Mouse (Mus musculus): ENCODE results near the gene Col2a1.

Gene Col2a1

GRCm38 (mm10) chr15:98003822-98004739, at the start of gene Col2a1:
Col2a1 (minus strand) TSS chr15:98004695.
- ATAC-seq (ENCODE audit: insufficient number of reproducible peaks, low FRiP score, low TSS enrichment), result peak; percentile 26; the same call in 1 of the 2 replicates

DNA sequence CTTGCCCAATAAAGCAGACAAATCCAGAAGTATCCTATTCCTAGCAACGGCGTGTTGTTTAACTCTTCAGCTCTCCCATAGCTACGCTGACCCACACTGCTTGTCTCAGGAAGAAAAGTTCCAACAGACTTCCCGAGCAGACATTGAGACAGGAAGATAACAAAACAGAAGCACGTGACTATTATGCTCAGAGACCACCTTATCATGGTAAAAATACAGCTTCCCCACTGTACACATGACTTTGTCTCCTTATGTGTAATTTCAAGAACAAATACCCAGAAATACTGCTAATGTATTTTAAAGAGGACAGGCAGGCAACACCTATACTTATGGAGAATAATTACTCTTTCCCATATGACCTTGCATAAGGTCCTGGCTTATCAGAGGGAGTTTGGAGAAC, 47.2 kb upstream of the Col2a1 start:
- no peak for ATAC-seq (ENCODE audit: insufficient number of reproducible peaks, low FRiP score, low TSS enrichment)

DNA sequence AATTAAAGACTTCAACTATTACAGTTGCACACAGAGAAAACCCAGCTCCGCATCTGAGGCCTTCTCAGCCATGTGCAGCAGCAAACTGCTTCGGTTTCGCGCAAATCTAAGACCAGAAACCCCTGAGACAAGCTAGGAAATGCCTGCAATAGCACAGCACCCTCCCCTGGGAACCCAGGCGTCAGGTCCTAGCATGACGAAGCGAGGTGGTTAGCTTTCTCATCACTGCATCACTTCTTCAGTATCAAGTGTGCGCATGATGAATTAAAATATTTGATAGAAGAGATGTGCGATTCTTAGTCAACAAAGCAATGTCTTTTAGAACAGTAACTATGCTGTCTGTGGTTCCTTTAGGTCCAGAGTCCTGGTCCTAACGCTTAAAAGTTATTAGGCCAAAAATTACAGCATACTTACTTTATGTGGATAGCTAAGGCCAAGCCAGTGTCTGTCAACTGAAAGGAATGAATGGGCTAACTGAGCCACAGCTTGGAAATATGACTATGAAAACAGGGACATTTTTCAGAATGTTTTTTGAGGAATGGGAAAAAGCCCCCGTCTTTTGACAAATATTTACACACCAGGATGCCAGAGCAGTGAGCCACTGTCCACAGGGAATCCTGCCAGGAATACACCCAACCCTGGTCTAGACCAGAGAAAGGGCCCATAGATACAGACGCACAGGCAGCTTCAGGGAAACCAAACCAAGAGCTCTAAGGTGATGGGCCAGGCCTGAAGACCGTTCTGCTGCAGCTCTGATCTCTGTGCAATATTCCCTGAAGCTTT, 44.6 kb upstream of the Col2a1 start:
- no peak for ATAC-seq (ENCODE audit: insufficient number of reproducible peaks, low FRiP score, low TSS enrichment)

DNA sequence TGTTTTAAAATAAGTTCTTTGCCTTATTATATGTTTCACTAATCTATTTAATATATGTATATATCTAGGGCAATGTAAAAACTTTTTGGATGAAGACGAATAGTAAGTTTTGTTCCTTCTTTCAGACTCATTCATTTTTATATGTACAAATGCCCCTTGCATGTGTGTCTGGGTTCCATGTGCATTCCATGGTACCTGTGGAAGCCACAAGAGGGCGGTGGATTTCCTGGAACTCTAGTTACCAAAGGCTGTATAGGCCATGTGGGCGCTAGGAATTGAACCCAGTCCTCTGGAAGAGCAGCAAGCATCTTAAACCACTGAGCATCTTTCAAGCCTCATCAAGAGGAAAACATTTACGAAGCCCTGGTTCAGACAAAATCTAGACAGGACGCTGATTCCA, 39.9 kb upstream of the Col2a1 start:
- no peak for ATAC-seq (ENCODE audit: insufficient number of reproducible peaks, low FRiP score, low TSS enrichment)

GRCm38 (mm10) chr15:98043967-98044366, 39.5 kb upstream of the Col2a1 start:
- ATAC-seq (ENCODE audit: insufficient number of reproducible peaks, low FRiP score, low TSS enrichment), result no peak

- no peak for ATAC-seq (ENCODE audit: insufficient number of reproducible peaks, low FRiP score, low TSS enrichment)
Measured at GRCm38 (mm10) chr15:98042508-98042907, 38.0 kb upstream of the Col2a1 start.

GRCm38 (mm10) chr15:98039682-98040081, 35.2 kb upstream of the Col2a1 start:
- no peak for ATAC-seq (ENCODE audit: insufficient number of reproducible peaks, low FRiP score, low TSS enrichment)

DNA sequence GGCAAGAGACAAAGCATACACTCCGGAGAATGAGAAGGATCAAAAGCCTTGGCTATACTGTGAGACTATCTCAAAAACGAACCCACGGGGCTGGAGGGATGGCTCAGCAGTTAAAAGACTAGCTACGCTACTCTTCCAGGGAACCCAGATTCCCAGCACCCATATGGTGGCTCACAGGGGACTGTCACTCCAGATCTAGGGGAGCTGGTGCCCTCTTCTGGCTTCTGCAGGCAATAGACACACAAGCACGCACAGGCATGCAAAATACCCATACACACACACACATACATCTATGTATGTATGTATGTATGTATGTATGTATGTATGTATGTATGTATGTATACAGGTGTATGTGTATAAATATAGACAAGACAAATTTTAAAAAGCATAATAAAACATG, 32.1 kb upstream of the Col2a1 start:
- ATAC-seq (ENCODE audit: insufficient number of reproducible peaks, low FRiP score, low TSS enrichment), result no peak

GRCm38 (mm10) chr15:98035076-98035755, 30.7 kb upstream of the Col2a1 start:
- ATAC-seq (ENCODE audit: insufficient number of reproducible peaks, low FRiP score, low TSS enrichment), result no peak

- no peak for ATAC-seq (ENCODE audit: insufficient number of reproducible peaks, low FRiP score, low TSS enrichment)
Measured at GRCm38 (mm10) chr15:98033233-98033748, 28.8 kb upstream of the Col2a1 start.

- ATAC-seq (ENCODE audit: insufficient number of reproducible peaks, low FRiP score, low TSS enrichment), result no peak
Measured at GRCm38 (mm10) chr15:98029798-98030197, 25.3 kb upstream of the Col2a1 start.

GRCm38 (mm10) chr15:98026967-98027904, 22.7 kb upstream of the Col2a1 start:
- ATAC-seq (ENCODE audit: insufficient number of reproducible peaks, low FRiP score, low TSS enrichment), result no peak

DNA sequence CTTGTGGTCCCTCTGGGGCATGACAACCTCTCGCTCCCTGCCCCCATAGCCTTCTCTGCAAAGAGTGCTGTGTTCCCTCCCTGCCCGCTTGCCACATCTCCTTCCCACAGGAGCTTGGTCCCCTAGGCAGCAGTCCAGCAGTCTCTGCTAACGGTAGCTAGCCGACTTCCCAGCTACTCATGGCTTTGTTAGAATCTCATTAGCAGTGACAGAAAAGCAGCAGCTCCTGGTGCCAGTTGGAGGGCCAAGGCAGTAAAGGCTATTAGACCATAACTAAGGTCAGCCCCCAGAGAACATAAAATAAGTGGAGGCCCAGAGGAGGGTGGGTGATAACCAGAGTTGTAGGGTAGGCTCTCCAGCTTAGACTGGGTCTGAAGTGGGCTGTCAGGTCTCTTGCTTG, 21.1 kb upstream of the Col2a1 start:
- ATAC-seq (ENCODE audit: insufficient number of reproducible peaks, low FRiP score, low TSS enrichment), result no peak

GRCm38 (mm10) chr15:98023137-98023536, 18.6 kb upstream of the Col2a1 start:
- ATAC-seq (ENCODE audit: insufficient number of reproducible peaks, low FRiP score, low TSS enrichment), result no peak

DNA sequence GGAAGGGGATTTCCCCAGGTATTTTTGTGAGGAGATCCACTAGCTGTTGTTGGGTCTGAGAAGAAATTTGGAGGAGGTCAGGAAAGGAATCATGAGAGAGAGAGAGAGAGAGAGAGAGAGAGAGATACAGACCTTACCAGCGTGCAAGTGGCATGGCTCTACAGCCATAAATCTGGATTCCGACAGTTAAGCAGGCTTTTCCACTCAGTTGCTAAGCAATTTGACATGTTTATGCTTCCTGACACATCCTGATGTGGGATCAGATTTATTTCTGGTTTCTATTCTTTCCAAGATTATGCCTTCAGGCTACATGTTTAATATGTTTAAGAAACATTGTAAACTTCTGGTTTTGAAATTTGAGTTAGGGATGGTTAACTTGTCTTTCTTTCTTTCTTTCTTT, 17.4 kb upstream of the Col2a1 start:
- ATAC-seq (ENCODE audit: insufficient number of reproducible peaks, low FRiP score, low TSS enrichment), result no peak

DNA sequence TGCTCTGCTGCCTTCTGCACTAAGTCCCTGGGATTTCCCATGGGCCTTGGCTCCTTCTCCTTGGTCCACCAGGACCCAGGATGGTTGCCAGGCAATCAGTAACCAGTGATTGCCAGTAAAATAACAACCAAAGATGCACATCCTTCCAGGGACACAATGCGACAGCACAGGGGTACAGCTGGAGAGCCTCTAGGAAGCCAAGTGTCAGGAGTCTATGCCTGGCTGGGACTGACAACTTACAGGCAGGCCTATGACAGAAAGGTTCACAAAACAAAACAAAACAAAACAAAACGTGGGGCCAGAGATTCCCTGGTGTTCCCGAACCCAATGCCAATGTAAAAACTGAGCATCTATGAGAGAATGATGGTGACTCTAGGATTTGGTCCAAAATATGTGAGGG, 14.6 kb upstream of the Col2a1 start:
- ATAC-seq (ENCODE audit: insufficient number of reproducible peaks, low FRiP score, low TSS enrichment), result no peak

GRCm38 (mm10) chr15:98017925-98018324, 13.4 kb upstream of the Col2a1 start:
- no peak for ATAC-seq (ENCODE audit: insufficient number of reproducible peaks, low FRiP score, low TSS enrichment)

- no peak for ATAC-seq (ENCODE audit: insufficient number of reproducible peaks, low FRiP score, low TSS enrichment)
Measured at GRCm38 (mm10) chr15:98012810-98013209, 8.3 kb upstream of the Col2a1 start.

- ATAC-seq (ENCODE audit: insufficient number of reproducible peaks, low FRiP score, low TSS enrichment), result no peak
Measured at GRCm38 (mm10) chr15:98005181-98005580, 686 bp upstream of the Col2a1 start.

- no peak for ATAC-seq (ENCODE audit: insufficient number of reproducible peaks, low FRiP score, low TSS enrichment)
Measured at GRCm38 (mm10) chr15:98004740-98005159, 255 bp upstream of the Col2a1 start.

Measured in cerebellum, adult (tissue).